Mouse (Mus musculus) forebrain, embryonic 12.5 days (tissue): ENCODE measurements around the gene Stom. TPM values are rescaled to one million over a fixed set of nuclear protein-coding genes. Genes with fewer than 3 reads are reported as not detected.

Experiments used
- ATAC-seq: fragments of 200-750 bp; cut with Nextera tagmentation; 2 replicates; pipeline ENCODE4 v1.8.0; 2017; ENCODE audit warnings: moderate TSS enrichment; ENCODE audit not compliant: low FRiP score
- H3K27ac ChIP-seq: fragments of 300-500 bp; sonication (generic); 2 replicates; pipeline ENCODE4 v1.5.1; 2016; ENCODE audit warnings: mild to moderate bottlenecking
- H3K27me3 ChIP-seq: fragments of 300-500 bp; sonication (generic); 2 replicates; pipeline ENCODE4 v1.6.1; 2016; ENCODE audit warnings: mild to moderate bottlenecking
- H3K36me3 ChIP-seq: fragments of 300-500 bp; sonication (generic); replicated peaks from 2 replicates; pipeline ENCODE4 v1.6.1; 2016; ENCODE audit warnings: mild to moderate bottlenecking
- H3K4me1 ChIP-seq: fragments of 300-500 bp; sonication (generic); 2 replicates; pipeline ENCODE4 v1.6.1; 2016
- H3K4me2 ChIP-seq: fragments of 300-500 bp; sonication (generic); 2 replicates; pipeline ENCODE4 v1.6.1; 2016; ENCODE audit warnings: mild to moderate bottlenecking, moderate library complexity
- H3K4me3 ChIP-seq: fragments of 300-500 bp; sonication (generic); replicated peaks from 2 replicates; pipeline ENCODE4 v1.5.1; 2016; ENCODE audit warnings: mild to moderate bottlenecking
- H3K9ac ChIP-seq: fragments of 300-500 bp; sonication (generic); 2 replicates; pipeline ENCODE4 v1.6.1; 2016; ENCODE audit warnings: mild to moderate bottlenecking
- H3K9me3 ChIP-seq: fragments of 300-500 bp; sonication (generic); 2 replicates; pipeline ENCODE4 v1.6.1; 2016
- WGBS: fragments of 180-500 bp; shearing (Covaris S2); methylation state at CpG from one replicate; pipeline ENCODE4 v1.1.7; 2016; 5-methylcytosine and 5-hydroxymethylcytosine counted together
- polyA plus RNA-seq: library from polyadenylated mRNA; unstranded; fragments of >200 nt; fragmentation: Nextera tagmentation; extraction: Ambion mirVana; gene quantifications from 2 replicates; pipeline ENCODE4 v1.2.1, GENCODE M21; 2016

Stom gene
- polyA plus RNA-seq, 1 experiment from 2014 or later: 11.0 TPM

DNA sequence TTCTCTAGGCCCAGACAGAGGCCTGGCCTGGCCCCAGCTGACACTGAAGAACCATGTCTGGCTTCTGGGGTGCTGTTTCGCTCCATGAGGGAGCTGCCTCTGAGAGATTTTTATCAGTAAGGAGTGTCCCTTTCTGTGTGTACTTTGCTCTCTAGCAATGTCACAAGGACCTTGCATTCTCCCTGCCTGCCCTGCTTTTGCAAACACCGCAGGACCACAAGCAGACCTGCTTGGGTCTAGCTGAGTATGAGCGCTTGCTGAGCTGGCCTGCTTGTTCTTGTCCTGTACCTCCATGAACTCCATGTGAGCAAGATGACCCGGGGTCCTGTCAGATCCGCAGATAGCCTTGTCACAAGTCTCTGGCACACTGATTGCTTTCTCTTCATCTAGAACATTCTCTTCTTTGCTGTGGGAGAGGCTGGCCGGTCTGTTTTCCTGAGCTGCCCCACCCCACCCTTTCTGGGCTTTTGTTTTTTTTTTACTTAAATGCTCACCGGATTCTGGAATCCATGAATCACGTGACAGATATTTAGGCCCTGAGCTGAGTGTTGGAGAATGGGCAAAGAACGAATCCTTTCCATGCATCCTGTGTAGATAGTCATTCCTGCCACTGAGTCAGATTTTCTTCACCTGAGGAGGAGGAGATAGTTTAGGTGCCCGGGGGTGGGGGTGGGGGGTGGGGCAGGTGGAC, 68.8 kb downstream of the Stom start:
- Histone ChIP-seq H3K27ac (no peak overlapping the region), H3K9ac (no peak overlapping the region), H3K4me3 (no peak overlapping the region), H3K9me3 (no peaks in the 10 kb centered on the region), H3K4me2 (no peak overlapping the region), H3K4me1 (peaks cover 6% of the 10 kb centered on the region), H3K36me3 (no peaks in the 10 kb centered on the region), H3K27me3 (peaks cover 6% of the 10 kb centered on the region; the same call in 1 of the 2 replicates)
- WGBS: 83% methylated on average over 10 of the region's 10 CpGs
- ATAC-seq: no peak

DNA sequence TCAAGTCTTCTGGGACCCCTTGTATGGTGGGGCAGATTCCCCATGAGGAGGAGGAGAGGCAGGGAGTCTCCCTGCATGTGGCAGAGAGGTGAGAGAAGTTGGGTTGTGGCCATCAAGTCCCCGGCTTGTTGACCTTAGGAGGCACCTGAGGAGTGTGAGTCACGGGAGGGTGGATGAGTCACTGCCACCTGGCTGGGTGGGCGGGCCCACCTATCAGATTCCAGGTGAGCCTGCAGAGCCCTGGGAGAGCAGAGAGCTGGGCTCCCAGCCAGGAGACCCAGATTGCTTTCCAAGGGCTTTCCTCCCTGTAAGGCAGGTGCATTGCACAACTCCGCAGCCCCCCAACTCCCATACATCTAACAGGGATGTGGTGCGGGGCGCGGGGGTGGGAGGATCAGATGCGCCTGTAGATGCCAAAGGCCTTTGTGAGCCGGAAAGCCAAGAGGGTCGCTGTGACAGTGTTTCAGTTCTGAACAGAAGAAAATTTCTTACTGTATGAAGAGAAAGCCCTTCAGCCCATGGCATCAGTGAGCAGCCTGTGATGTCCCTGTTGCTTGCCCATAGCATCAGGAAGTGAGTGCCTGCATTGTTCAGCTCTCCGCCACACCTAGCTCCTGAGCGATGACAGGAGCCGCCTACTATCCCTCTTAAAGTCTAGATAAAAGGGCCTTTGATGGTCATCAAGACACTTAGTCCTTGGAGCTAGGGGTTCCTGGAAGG, 69.5 kb downstream of the Stom start:
- Histone ChIP-seq H3K4me1 (peaks cover 6% of the 10 kb centered on the region), H3K27me3 (peaks cover 6% of the 10 kb centered on the region; the same call in 1 of the 2 replicates), H3K9ac (no peak overlapping the region), H3K4me3 (no peak overlapping the region), H3K27ac (no peak overlapping the region), H3K9me3 (no peaks in the 10 kb centered on the region), H3K36me3 (no peaks in the 10 kb centered on the region), H3K4me2 (no peak overlapping the region)
- ATAC-seq: no peak
- 86% methylated on average over 13 of the region's 13 CpGs for WGBS

DNA sequence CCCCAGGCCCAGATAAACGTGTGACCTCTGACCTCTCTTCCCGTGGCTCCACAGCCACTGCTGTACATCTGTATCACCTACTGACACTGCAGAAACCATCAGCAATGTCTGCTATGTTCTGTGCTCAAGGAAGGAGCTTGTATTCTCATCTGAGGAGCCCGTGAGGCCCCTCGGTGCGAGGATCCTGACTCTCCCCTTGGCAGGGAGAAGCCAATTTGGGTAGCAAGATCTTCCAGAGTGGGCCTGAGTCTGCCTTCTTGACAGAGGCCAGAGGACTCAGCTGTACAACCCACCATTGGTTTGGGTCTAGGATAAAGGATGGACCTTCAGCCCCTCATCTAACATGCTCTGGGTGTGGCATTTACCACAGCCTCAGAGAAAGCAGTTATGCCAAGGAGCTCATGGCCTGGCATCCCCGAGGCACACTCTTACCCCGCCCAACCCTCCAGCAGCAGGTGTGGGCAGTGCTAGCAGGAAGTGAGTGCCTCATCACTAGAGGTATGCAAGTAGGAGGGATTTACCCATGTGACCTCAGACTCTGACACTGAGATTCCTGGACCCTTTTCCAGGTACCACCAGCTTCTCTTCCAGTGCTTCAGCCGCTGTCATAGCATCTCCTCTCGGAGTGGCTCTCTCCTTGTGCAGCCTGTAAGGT, 70.4 kb downstream of the Stom start:
- H3K9ac ChIP-seq: no peak overlapping the region
- ATAC-seq: no peak
- H3K4me3 ChIP-seq: no peak overlapping the region
- WGBS: 83% methylated on average over 9 of the region's 9 CpGs
- H3K36me3 ChIP-seq: no peaks in the 10 kb centered on the region
- H3K4me1 ChIP-seq: peaks cover 6% of the 10 kb centered on the region
- no peaks in the 10 kb centered on the region; the same call in 1 of the 2 replicates for H3K27me3 ChIP-seq
- no peaks in the 10 kb centered on the region for H3K9me3 ChIP-seq
- no peak overlapping the region for H3K4me2 ChIP-seq
- H3K27ac ChIP-seq: no peak overlapping the region

DNA sequence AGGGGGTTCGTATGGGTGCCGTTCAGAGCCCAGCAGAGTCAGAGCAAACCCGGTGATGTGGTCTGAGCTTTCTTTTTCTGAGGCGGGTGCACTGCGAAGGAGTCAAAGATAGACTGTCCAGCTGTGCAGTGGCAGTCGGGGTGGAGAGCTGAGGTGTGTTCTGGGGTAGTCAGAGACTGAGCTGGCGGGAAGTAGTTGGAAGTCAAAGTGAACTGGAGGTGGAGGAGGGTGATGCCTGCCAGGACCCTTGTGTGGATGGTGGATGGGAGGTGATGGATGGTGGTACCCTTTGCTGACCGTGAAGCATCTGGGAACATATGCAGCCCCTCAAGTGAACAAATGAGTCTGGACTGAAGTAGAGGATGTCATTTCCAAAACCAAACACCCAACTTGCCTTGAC, 71.0 kb downstream of the Stom start:
- no peak for ATAC-seq
- H3K27ac ChIP-seq: no peak overlapping the region
- H3K4me1 ChIP-seq: peaks cover 6% of the 10 kb centered on the region

DNA sequence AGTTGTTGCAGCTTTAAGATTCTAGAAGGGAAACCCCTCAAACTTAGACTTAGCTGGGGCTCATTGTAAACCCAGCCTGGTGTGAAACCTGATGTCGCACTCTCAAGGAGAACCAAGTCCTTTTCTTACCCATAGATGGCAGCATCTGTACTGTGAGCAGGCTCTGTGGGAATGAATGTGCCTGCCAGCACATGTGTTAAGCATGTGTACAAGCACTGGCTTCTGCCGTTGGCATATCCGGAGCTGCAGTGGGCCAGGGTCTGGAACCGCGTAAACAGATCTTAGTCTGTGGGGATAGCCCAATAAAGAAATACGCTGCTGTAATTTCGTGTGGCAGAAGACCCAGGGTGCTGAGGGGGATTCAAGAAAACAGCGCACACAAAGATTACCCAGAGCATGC, 71.5 kb downstream of the Stom start:
- Histone ChIP-seq H3K9me3 (no peaks in the 10 kb centered on the region), H3K4me3 (no peak overlapping the region), H3K9ac (no peak overlapping the region; the same call in 1 of the 2 replicates), H3K4me2 (no peak overlapping the region), H3K4me1 (peaks cover 2% of the 10 kb centered on the region), H3K27me3 (no peaks in the 10 kb centered on the region; the same call in 1 of the 2 replicates), H3K36me3 (no peaks in the 10 kb centered on the region), H3K27ac (no peak overlapping the region)
- WGBS: 58% methylated on average over 8 of the region's 8 CpGs
- peak; percentile 27; the same call in 1 of the 2 replicates for ATAC-seq

More for the DNA sequence above, 71.0 kb downstream of the Stom start:
- 91% methylated on average over 8 of the region's 8 CpGs for WGBS
- Histone ChIP-seq H3K27me3 (no peaks in the 10 kb centered on the region; the same call in 1 of the 2 replicates), H3K9ac (no peak overlapping the region), H3K4me3 (no peak overlapping the region), H3K36me3 (no peaks in the 10 kb centered on the region), H3K4me2 (no peak overlapping the region), H3K9me3 (no peaks in the 10 kb centered on the region)

DNA sequence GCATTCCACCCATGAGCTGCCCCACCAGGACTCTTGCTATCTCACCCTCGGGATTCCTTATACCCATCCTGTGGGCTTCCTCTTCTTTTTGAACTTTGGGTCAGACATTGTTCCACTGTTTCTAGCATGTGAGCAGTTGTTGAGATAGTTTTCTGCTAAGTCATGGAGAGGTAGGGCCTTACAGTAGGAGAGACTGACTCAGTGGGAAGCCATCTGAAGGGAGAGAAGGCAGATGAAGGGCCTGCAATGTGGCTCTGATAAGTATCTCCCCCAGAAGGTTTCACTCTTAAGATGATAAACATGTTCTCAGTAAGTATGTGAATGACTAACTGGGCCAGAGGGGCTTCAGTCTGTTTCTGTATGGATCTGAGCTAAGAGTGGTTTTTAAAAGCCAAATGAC, 72.7 kb downstream of the Stom start:
- Histone ChIP-seq H3K27ac (no peak overlapping the region), H3K4me3 (no peak overlapping the region), H3K4me2 (no peak overlapping the region), H3K36me3 (no peaks in the 10 kb centered on the region), H3K4me1 (no peaks in the 10 kb centered on the region; the same call in 1 of the 2 replicates), H3K27me3 (no peaks in the 10 kb centered on the region; the same call in 1 of the 2 replicates), H3K9me3 (no peaks in the 10 kb centered on the region), H3K9ac (no peak overlapping the region)
- WGBS: 75% methylated on average over 1 of the region's 1 CpGs
- no peak for ATAC-seq

Other genes with a start within 250 kb of the Stom start
- 0.22 and 0.98 TPM in 2 replicates for gene AI182371, start 235.4 kb downstream of the Stom start, polyA plus RNA-seq
- gene Cntrl, start 227.5 kb downstream of the Stom start, polyA plus RNA-seq: 37.1 and 38.2 TPM in 2 replicates
- gene Rab14, start 135.9 kb downstream of the Stom start, polyA plus RNA-seq: 355 and 396 TPM in 2 replicates
- gene Gsn, start 80.6 kb downstream of the Stom start, polyA plus RNA-seq: 27.2 and 32.7 TPM in 2 replicates
- not detected in 2 replicates for gene 4930568D16Rik, start 30.8 kb upstream of the Stom start, polyA plus RNA-seq
- not detected in 2 replicates for gene 4930402F06Rik, start 60.2 kb upstream of the Stom start, polyA plus RNA-seq
- gene Ggta1, start 126.3 kb upstream of the Stom start, polyA plus RNA-seq: 4.7 and 4.9 TPM in 2 replicates
- 36.8 and 56.9 TPM in 2 replicates for gene Dab2ip, start 221.3 kb upstream of the Stom start, polyA plus RNA-seq